20 mouse cellular contexts compared by ENCODE assay signal in genomic region chr1:151019273-151019890, GRCm38 (mm10). TPM values are rescaled to one million over a fixed set of nuclear protein-coding genes. Genes with fewer than 3 reads are reported as not detected.
DNase-seq lines count a peak whose midpoint lies in the region; ATAC-seq and TF ChIP-seq lines count a peak whose summit lies in the region.
"Had no signal": no experiment of that assay in that cellular context is flagged by ENCODE, and none has a peak within 500 bp of the region (broad histone marks: within the 10 kb centered on the region; RNA-seq: fewer than 3 reads in every experiment).

No protein-coding gene starts in this region.

- H3K27ac ChIP-seq in heart, postnatal 0 days (ENCODE audit: low read depth), result no peak overlapping the region
- H3K27ac ChIP-seq in lung, embryonic 14.5 days (ENCODE audit: low read depth), result no peak overlapping the region
- H3K27ac ChIP-seq: kidney, postnatal 0 days; limb, embryonic 13.5 days; midbrain, embryonic 13.5 days; stomach, embryonic 15.5 days had no signal

- H3K36me3 ChIP-seq in heart, postnatal 0 days (replicated peaks; ENCODE audit: control insufficient read depth, insufficient read depth, low read length), result no peaks in the 10 kb centered on the region
- no peaks in the 10 kb centered on the region for H3K36me3 ChIP-seq in lung, embryonic 14.5 days (ENCODE audit: insufficient read depth)
- H3K36me3 ChIP-seq: limb, embryonic 13.5 days; midbrain, embryonic 13.5 days; stomach, embryonic 15.5 days had no signal

- intact Hi-C loops in heart, postnatal 36 days (cut with DNase I), result no loop called here

- no peak overlapping the region for H3K9ac ChIP-seq in heart, postnatal 0 days (replicated peaks; ENCODE audit: low read depth, low read length)
- H3K9ac ChIP-seq in lung, embryonic 14.5 days, result no peak overlapping the region
- H3K9ac ChIP-seq: limb, embryonic 13.5 days; midbrain, embryonic 13.5 days; stomach, embryonic 15.5 days had no signal

- DNase-seq in cerebellum, postnatal 10 days, result peak; percentile 52 to 55
- DNase-seq in cerebellum, adult 8-10 months, result no peak
- DNase-seq in heart, postnatal 0 days (ENCODE audit: low spot score), result peak; percentile 4
- DNase-seq in heart, postnatal 36 days, result no peak
- DNase-seq in lung, embryonic 14.5 days, result peak; percentile 68
- DNase-seq in lung, postnatal 4 days, result no peak
- DNase-seq in urinary bladder, postnatal 14 days (ENCODE audit: low spot score), result peak; percentile 21
- no peak for DNase-seq in urinary bladder, postnatal 4 days (ENCODE audit: low spot score in 2 of 2)
- DNase-seq: adrenal gland, adult 8-10 months; cerebellum, postnatal 36 days; gastrocnemius, postnatal 14 days; heart, adult 18-20 months; layer of hippocampus, postnatal 36 days; retina, postnatal 1 day; thymus, adult 2 months had no signal

- H3K9me3 ChIP-seq in heart, postnatal 0 days (replicated peaks; ENCODE audit: control insufficient read depth, low read length), result no peaks in the 10 kb centered on the region
- H3K9me3 ChIP-seq in lung, embryonic 14.5 days (ENCODE audit: low read depth, low read length), result no peaks in the 10 kb centered on the region
- H3K9me3 ChIP-seq: limb, embryonic 13.5 days; midbrain, embryonic 13.5 days; stomach, embryonic 15.5 days had no signal

- H3K4me2 ChIP-seq in heart, postnatal 0 days (ENCODE audit: low read depth, low read length), result no peak overlapping the region
- no peak overlapping the region for H3K4me2 ChIP-seq in lung, embryonic 14.5 days
- H3K4me2 ChIP-seq: limb, embryonic 13.5 days; midbrain, embryonic 13.5 days; stomach, embryonic 15.5 days had no signal

- TF ChIP-seq EP300 in heart, postnatal 0 days (IDR thresholded peaks at IDR 0.05; ENCODE audit: low read depth), result no peak

- no peak overlapping the region for H3K4me3 ChIP-seq in heart, postnatal 0 days (ENCODE audit: low read depth, low read length)
- H3K4me3 ChIP-seq in lung, embryonic 14.5 days (ENCODE audit: low read depth, low read length), result no peak overlapping the region
- H3K4me3 ChIP-seq: limb, embryonic 13.5 days; midbrain, embryonic 13.5 days; stomach, embryonic 15.5 days had no signal

- H3K4me1 ChIP-seq in heart, postnatal 0 days (ENCODE audit: control insufficient read depth, insufficient read depth), result no peaks in the 10 kb centered on the region
- no peaks in the 10 kb centered on the region for H3K4me1 ChIP-seq in lung, embryonic 14.5 days (ENCODE audit: insufficient read depth)
- H3K4me1 ChIP-seq: limb, embryonic 13.5 days; stomach, embryonic 15.5 days had no signal

- no peaks in the 10 kb centered on the region for H3K27me3 ChIP-seq in heart, postnatal 0 days (ENCODE audit: control insufficient read depth, insufficient read depth, low read length)
- no peaks in the 10 kb centered on the region for H3K27me3 ChIP-seq in lung, embryonic 14.5 days (ENCODE audit: insufficient read depth, low read length)
- H3K27me3 ChIP-seq: limb, embryonic 13.5 days; midbrain, embryonic 13.5 days; stomach, embryonic 15.5 days had no signal

- WGBS in heart, postnatal 0 days, result 64% methylated on average over 2 of the region's 2 CpGs
- WGBS in lung, embryonic 14.5 days, result 65% methylated on average over 2 of the region's 2 CpGs

- no peak for TF ChIP-seq CTCF in heart, postnatal 0 days (IDR thresholded peaks at IDR 0.05; ENCODE audit: low read depth)
- no peak for TF ChIP-seq CTCF in lung, embryonic 14.5 days (IDR thresholded peaks at IDR 0.05; ENCODE audit: low read depth)

- no peak for ATAC-seq in heart, postnatal 0 days (ENCODE audit: insufficient read depth, low read depth)
- no peak for ATAC-seq in lung, embryonic 14.5 days (ENCODE audit: insufficient read depth)
- ATAC-seq: intestine, postnatal 0 days; midbrain, embryonic 13.5 days had no signal

RNA-seq across cellular contexts. Expression of gene Hmcn1, which starts 26.1 kb away (rescaled TPM):
- 51.0 and 59.2 TPM in 2 replicates for total RNA-seq in heart, postnatal 0 days (2014; rRNA removed; ENCODE audit: low replicate concordance)
- polyA plus RNA-seq in heart, postnatal 0 days (2015; fragmentation: Nextera tagmentation; extraction: Ambion mirVana), result 18.3 and 18.9 TPM in 2 replicates
- 10 to 100 TPM; 12.9 to 13.1 TPM for total RNA-seq in heart, postnatal 36 days (2021)
- polyA plus RNA-seq in lung, embryonic 14.5 days (2014; fragmentation: Nextera tagmentation; extraction: Ambion mirVana), result 14.5 and 17.1 TPM in 2 replicates

Comparison
In these comparisons a context has a peak if more than half of its experiments do, and no peak if none do; other contexts are left out.
1. DNase-seq: peak in cerebellum, postnatal 10 days (2 of 2), heart, postnatal 0 days (single experiment), lung, embryonic 14.5 days (single experiment) and urinary bladder, postnatal 14 days (single experiment); none in cerebellum, adult 8-10 months (single experiment), heart, postnatal 36 days (0 of 2), lung, postnatal 4 days (0 of 2) and urinary bladder, postnatal 4 days (0 of 2).